Mouse (Mus musculus): ENCODE measurements around the gene Nid2. TPM values are rescaled to one million over a fixed set of nuclear protein-coding genes. Genes with fewer than 3 reads are reported as not detected.

Nid2 gene
- total and polyA plus RNA-seq, 3 experiments: not detected

GRCm38 (mm10) chr14:19807339-19807738 is 56.3 kb downstream of the Nid2 start:
- Histone ChIP-seq H3K36me3 (ENCODE audit: control insufficient read depth in 1 of 2, insufficient read depth in 2 of 2, low read length in 2 of 2) (peaks cover 0 to 2% of the 10 kb centered on the region in 2 experiments; a peak in 2 of 4 replicates), H3K27me3 (ENCODE audit: control insufficient read depth in 1 of 2, insufficient read depth in 2 of 2, low read length in 2 of 2) (no peaks in the 10 kb centered on the region), H3K4me1 (ENCODE audit: control insufficient read depth in 1 of 2, insufficient read depth in 2 of 2, low read length in 2 of 2) (no peaks in the 10 kb centered on the region), H3K79me2 (ENCODE audit: control insufficient read depth, insufficient read depth, low read length, poor library complexity) (no peaks in the 10 kb centered on the region), H3K4me3 (ENCODE audit: control insufficient read depth in 1 of 2, insufficient read depth in 1 of 2, low read depth in 2 of 2, low read length in 2 of 2) (no peak overlapping the region), H3K9me3 (replicated peaks; ENCODE audit: insufficient read depth, low read length) (no peaks in the 10 kb centered on the region), H3K9ac (ENCODE audit: control insufficient read depth, low read depth, low read length, poor library complexity, severe bottlenecking) (no peak overlapping the region), H3K27ac (ENCODE audit: control insufficient read depth, low read depth, low read length) (no peak overlapping the region)
- no peak for DNase-seq (ENCODE audit: low read depth, low spot score)
- TF ChIP-seq RCOR1 (IDR thresholded peaks at IDR 0.05; ENCODE audit: low read depth, low read length) (no peak), CHD1 (IDR thresholded peaks at IDR 0.05; ENCODE audit: low read depth, low read length) (no peak), UBTF (IDR thresholded peaks at IDR 0.05; ENCODE audit: borderline replicate concordance, insufficient read depth, low read depth, low read length) (no peak), BHLHE40 (IDR thresholded peaks at IDR 0.05; ENCODE audit: borderline replicate concordance, low read depth, low read length) (no peak), SMC3 (IDR thresholded peaks at IDR 0.05; ENCODE audit: low read depth, low read length) (no peak), ZC3H11A (IDR thresholded peaks at IDR 0.05; ENCODE audit: low read depth, low read length) (no peak), EP300 (IDR thresholded peaks at IDR 0.05; ENCODE audit: low read depth in 1 of 2, low read length in 2 of 2) (no peak), SIN3A (IDR thresholded peaks at IDR 0.05; ENCODE audit: low read length) (no peak), TBP (IDR thresholded peaks at IDR 0.05; ENCODE audit: low read depth, low read length) (no peak), JUND (IDR thresholded peaks at IDR 0.05; ENCODE audit: low read depth, low read length) (no peak), POLR2AphosphoS5 (IDR thresholded peaks at IDR 0.05; ENCODE audit: borderline replicate concordance, low read depth, low read length) (no peak), HCFC1 (IDR thresholded peaks at IDR 0.05; ENCODE audit: low read depth, low read length) (no peak), TCF12 (IDR thresholded peaks at IDR 0.05; ENCODE audit: low read depth, low read length) (no peak), RAD21 (IDR thresholded peaks at IDR 0.05; ENCODE audit: low read depth, low read length) (no peak), KAT2A (conservative IDR thresholded peaks at IDR 0.05; ENCODE audit: low read depth, low read length) (no peak), TAL1 (IDR thresholded peaks at IDR 0.05; ENCODE audit: low read length) (no peak)

- Histone ChIP-seq H3K27me3 (ENCODE audit: control insufficient read depth in 1 of 2, insufficient read depth in 2 of 2, low read length in 2 of 2) (no peaks in the 10 kb centered on the region), H3K4me1 (ENCODE audit: control insufficient read depth in 1 of 2, insufficient read depth in 2 of 2, low read length in 2 of 2) (no peaks in the 10 kb centered on the region), H3K9ac (ENCODE audit: control insufficient read depth, low read depth, low read length, poor library complexity, severe bottlenecking) (no peak overlapping the region), H3K79me2 (ENCODE audit: control insufficient read depth, insufficient read depth, low read length, poor library complexity) (no peaks in the 10 kb centered on the region), H3K4me3 (ENCODE audit: control insufficient read depth in 1 of 2, insufficient read depth in 1 of 2, low read depth in 2 of 2, low read length in 2 of 2) (no peak overlapping the region), H3K27ac (ENCODE audit: control insufficient read depth, low read depth, low read length) (no peak overlapping the region), H3K36me3 (ENCODE audit: control insufficient read depth in 1 of 2, insufficient read depth in 2 of 2, low read length in 2 of 2) (peaks cover 0 to 3% of the 10 kb centered on the region in 2 experiments; a peak in 2 of 4 replicates), H3K9me3 (replicated peaks; ENCODE audit: insufficient read depth, low read length) (no peaks in the 10 kb centered on the region)
- DNase-seq (ENCODE audit: low read depth, low spot score): no peak
- TF ChIP-seq CHD2 (IDR thresholded peaks at IDR 0.05; ENCODE audit: low read length) (no peak), ELF1 (IDR thresholded peaks at IDR 0.05; ENCODE audit: low read depth, low read length) (no peak), RCOR1 (IDR thresholded peaks at IDR 0.05; ENCODE audit: low read depth, low read length) (no peak), ZC3H11A (IDR thresholded peaks at IDR 0.05; ENCODE audit: low read depth, low read length) (no peak), NRF1 (IDR thresholded peaks at IDR 0.05; ENCODE audit: insufficient read depth, low read depth, low read length, poor library complexity, severe bottlenecking) (no peak), UBTF (IDR thresholded peaks at IDR 0.05; ENCODE audit: borderline replicate concordance, insufficient read depth, low read depth, low read length) (no peak), MAZ (IDR thresholded peaks at IDR 0.05; ENCODE audit: low read depth, low read length) (no peak), POLR2A (IDR thresholded peaks at IDR 0.05; ENCODE audit: control insufficient read depth in 1 of 2, insufficient read depth in 1 of 2, low read depth in 1 of 2, low read length in 2 of 2, poor library complexity in 1 of 2) (no peak), NELFE (IDR thresholded peaks at IDR 0.05; ENCODE audit: low read depth, low read length) (no peak), BHLHE40 (IDR thresholded peaks at IDR 0.05; ENCODE audit: borderline replicate concordance, low read depth, low read length) (no peak)
These were observed 56.8 kb downstream of the Nid2 start for GRCm38 (mm10) chr14:19807858-19808257.

Data from MEL (cell line).